Mouse (Mus musculus) cerebellum, postnatal 10 days (tissue): ENCODE measurements around the gene Nap1l4.

Experiments
- DNase-seq, 2 experiments: peaks; one replicate each; pipeline ENCODE4 v3.0.0; 2021; ENCODE audit warnings: mixed read lengths in 2 of 2

Nap1l4 gene

GRCm38 (mm10) chr7:143476702-143477335 lies 72.1 kb downstream of the Nap1l4 start:
- no peak for DNase-seq

DNA sequence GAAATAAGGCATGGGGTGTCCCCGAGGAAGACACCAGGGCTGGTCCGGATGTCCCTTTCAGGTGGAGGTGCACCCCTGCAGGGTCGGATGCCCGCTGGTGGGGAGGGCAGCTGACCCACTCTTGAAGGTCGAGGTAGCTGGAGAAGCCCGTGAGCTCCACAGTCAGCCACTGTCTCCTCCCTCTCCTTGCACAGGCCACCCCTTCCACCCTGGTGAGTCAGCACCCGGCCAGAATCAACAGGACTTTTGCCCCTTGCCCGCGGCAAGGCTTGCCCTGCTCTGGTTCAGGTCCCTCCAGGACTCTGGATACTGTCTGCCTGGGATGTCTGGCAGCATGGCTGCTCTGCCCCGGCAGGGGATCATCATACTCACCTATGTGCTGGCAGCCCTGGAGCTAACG lies 73.0 kb downstream of the Nap1l4 start:
- DNase-seq, result no peak

- no peak for DNase-seq
These were observed 74.1 kb downstream of the Nap1l4 start for GRCm38 (mm10) chr7:143474811-143475210.

DNA sequence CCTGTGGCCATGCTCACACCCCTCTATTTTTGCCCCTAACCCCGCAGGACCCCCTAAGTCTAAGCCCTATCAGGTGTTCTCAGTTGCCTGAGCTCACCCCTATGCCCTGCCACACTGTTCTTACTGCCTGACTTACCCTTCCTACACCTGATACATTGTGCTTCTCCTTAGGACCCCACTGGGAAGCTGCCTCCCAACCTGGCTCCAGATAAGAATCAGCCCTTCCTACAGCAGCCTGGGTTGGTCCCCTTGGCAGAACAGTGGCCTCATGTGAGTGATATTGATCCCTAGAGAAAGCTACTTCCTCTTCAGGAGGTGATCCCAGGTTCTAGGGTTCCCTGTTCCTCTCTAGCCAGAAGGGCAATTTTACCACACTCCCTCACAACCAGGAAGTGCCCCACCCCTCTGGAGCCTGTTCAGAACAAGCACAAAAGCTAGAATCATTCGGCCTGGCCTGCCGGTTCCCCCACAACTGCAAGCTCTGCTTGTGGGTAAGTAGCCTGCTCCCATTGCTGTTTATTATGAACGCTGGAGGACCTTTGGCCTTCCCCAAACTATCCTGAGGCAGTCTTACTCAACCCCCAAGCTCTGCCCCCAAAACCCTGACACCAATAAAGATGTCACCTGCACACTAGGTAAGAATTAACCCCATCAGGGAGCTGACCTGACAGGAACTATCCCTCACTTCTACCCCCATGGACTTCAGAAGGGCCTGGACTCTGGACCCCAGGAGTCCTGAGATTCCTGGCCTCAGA lies 75.4 kb downstream of the Nap1l4 start, which contains the start of gene Slc22a18:
TSS of gene Slc22a18 (plus strand) at position 390 of the 755 bp plus-strand sequence.
- no peak for DNase-seq

DNA sequence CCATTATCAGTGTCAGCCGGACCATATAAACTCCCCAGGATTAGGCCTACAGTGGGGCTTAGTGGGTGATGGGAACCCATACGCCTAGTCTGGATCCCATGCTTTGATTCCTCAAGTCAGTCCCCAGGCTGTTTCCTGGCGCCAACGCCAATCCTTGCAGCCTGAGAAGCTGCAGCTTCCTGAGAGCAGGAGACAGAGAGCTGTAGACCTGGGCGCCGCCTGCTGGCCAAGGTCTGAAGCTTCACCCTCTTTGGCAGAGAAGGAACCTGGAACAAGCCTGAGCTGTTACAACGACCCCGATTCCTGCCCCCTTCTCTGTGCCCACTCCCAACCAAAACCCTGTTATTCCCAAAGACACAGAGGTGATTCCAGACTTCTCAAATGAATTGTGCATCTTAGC lies 79.0 kb downstream of the Nap1l4 start:
- DNase-seq, result peak; percentile 91 to 92

GRCm38 (mm10) chr7:143467714-143468113 lies 81.2 kb downstream of the Nap1l4 start:
- DNase-seq, result peak in 1 of 2 experiments; percentile 29

DNA sequence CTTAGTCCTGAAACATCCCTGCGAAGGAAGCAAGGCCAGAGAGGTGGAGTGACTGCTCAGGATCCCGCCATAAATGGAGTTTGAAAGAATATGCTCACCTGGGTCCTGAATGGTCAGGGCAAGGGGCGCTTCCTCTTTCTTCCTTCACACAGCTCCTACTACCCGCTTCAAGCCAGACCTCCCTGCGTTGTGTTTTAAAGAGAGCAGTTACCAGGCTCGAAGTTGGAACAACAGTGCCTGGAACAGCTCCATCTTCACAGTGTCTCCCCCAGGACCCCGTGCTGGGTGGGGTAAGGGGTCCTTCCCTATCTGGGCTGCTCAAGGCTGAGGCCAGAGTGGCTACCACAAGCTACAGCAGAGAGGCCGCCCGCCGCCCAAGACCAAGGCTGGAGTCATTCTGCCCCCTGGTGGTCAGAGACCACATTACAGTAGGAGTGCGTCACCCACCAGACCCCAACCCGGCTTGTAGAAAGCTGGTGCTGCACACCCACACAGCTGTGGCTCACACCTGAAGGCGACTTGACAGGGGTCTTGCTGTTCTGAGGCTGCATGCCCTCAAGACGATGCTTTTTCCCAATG lies 82.7 kb downstream of the Nap1l4 start:
- peak; percentile 93 to 96 for DNase-seq

GRCm38 (mm10) chr7:143464811-143465560 lies 83.9 kb downstream of the Nap1l4 start:
- peak; percentile 60 to 64 for DNase-seq

- peak; percentile 94 to 95 for DNase-seq
These were observed 85.0 kb downstream of the Nap1l4 start for GRCm38 (mm10) chr7:143463865-143464415.
